Mouse (Mus musculus): ENCODE measurements around the gene Grm2.
A peak's percentile ranks its signal among the peaks of the same experiment; 100 is the strongest.
"Not testable (repeated sequence)": the region's sequence is repeated elsewhere in the genome, so short reads cannot be mapped to it uniquely, and the experiment has no call there.

Gene Grm2

DNA sequence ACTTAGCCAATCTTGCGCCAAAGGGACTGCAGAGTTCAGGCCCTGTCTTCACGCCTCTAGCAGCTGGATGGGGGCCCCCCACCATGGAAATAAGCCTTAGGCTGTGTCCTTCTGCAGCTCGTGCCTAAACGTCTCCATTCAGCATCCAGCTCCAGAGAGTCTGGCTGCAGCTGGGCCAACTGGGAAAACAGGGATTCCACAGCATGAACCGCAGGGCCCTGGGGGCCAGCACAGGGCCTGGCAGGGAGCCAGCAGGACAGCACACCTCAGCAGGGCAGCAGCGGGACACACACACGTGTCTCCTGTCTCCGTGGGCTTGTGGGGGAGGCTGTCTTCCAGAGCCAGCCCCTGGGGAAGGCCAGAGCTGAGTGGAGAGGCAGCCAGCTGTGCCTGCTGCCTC is 28.1 kb downstream of the Grm2 start:
- not testable (repeated sequence) for H3K36me3 ChIP-seq (ENCODE audit: control insufficient read depth, insufficient read depth, low read length, poor library complexity, severe bottlenecking); H3K27me3 ChIP-seq (ENCODE audit: control insufficient read depth, insufficient read depth, low read length, poor library complexity, severe bottlenecking); DNase-seq (ENCODE audit: low read depth, low spot score)

DNA sequence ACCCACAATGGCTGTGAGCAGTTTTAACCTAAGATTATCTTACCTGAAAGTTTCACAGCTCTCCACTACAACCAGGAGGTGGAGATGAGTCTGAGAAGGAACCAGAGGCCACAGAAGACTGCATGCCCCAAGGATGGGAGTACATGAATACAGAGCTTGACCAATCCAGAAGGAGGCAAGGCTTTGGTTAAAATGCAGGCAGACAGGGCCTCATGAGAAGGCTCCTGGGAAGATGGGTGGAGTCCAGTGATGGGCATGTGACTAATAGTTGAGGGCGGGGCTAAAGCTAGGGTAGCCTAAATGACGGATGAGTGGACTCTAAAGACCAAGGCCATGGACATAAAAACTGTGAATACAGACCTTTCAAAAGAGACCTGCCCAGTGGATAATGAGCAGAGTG is 29.6 kb downstream of the Grm2 start, which contains the start of gene Iqcf6:
Gene Iqcf6 (plus strand): TSS at position 301 of the 400 bp plus-strand sequence.
- H3K36me3 ChIP-seq (ENCODE audit: control insufficient read depth, insufficient read depth, low read length, poor library complexity, severe bottlenecking): no peaks in the 10 kb centered on the region
- DNase-seq (ENCODE audit: low read depth, low spot score): no peak

DNA sequence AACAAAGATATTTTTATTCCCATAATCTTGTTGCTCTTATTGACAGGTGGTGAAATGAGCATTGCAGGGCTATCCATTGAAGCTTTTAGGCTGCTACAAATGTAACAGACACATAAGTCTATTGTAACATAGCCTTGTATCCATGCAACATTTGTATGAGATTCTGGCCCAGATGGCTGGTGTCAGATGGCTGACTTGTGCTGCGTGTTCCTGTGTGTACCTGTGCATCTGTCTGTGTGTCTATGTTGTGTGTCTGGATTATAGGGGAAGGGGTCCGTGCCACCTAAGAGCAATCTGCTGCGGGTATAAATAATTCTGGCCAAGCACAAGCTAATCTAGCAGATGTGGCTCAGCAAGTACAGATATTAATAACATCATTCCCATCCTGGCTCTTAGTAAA is 38.4 kb downstream of the Grm2 start:
- no peak for DNase-seq (ENCODE audit: low read depth, low spot score)
- Histone ChIP-seq H3K27me3 (ENCODE audit: control insufficient read depth, insufficient read depth, low read length, poor library complexity, severe bottlenecking) (no peaks in the 10 kb centered on the region), H3K36me3 (ENCODE audit: control insufficient read depth, insufficient read depth, low read length, poor library complexity, severe bottlenecking) (no peaks in the 10 kb centered on the region)

More for the DNA sequence above, 29.6 kb downstream of the Grm2 start, which contains the start of gene Iqcf6:
- no peaks in the 10 kb centered on the region for H3K27me3 ChIP-seq (ENCODE audit: control insufficient read depth, insufficient read depth, low read length, poor library complexity, severe bottlenecking)

DNA sequence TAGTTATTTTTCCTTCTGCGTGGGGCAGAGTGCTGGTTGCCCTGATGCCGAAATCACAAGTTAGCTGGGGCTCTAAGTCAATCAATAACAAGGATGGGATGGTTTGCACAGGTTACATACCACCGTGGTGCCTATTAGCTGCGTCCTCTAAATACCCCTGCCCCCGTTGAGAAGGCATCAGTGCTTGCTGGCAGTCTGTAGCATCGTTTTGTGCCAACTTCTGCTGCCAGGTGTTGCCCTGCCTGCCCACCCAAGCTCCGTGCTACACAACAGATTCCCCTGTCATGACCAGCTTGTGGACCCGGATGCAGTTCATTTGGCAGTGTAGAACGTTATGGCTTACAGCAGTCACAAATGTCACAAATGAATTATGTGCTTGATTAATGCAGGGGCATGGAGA is 39.6 kb downstream of the Grm2 start:
- DNase-seq (ENCODE audit: low read depth, low spot score): no peak
- Histone ChIP-seq H3K36me3 (ENCODE audit: control insufficient read depth, insufficient read depth, low read length, poor library complexity, severe bottlenecking) (no peaks in the 10 kb centered on the region), H3K27me3 (ENCODE audit: control insufficient read depth, insufficient read depth, low read length, poor library complexity, severe bottlenecking) (no peaks in the 10 kb centered on the region)

DNA sequence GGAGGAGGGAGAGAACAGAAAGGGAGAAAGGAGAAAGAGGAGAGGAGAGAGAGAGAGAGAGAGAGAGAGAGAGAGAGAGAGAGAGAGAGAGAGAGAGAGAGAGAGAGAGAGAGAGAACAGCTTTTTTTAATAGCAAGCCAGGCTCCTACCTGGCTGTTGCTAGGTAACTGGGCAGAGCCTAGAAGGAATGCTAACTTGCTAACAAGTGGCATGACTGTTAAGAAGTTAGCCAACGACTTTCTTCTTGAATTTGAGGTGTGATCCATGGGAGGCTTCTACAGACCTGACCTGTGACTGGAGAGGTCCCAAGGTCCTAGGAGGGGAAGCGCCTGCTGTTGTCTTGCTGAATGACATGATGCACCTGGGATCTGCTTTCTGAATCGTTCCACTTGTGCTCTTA is 41.3 kb downstream of the Grm2 start:
- Histone ChIP-seq H3K27me3 (ENCODE audit: control insufficient read depth, insufficient read depth, low read length, poor library complexity, severe bottlenecking) (no peaks in the 10 kb centered on the region), H3K36me3 (ENCODE audit: control insufficient read depth, insufficient read depth, low read length, poor library complexity, severe bottlenecking) (no peaks in the 10 kb centered on the region)
- no peak for DNase-seq (ENCODE audit: low read depth, low spot score)

DNA sequence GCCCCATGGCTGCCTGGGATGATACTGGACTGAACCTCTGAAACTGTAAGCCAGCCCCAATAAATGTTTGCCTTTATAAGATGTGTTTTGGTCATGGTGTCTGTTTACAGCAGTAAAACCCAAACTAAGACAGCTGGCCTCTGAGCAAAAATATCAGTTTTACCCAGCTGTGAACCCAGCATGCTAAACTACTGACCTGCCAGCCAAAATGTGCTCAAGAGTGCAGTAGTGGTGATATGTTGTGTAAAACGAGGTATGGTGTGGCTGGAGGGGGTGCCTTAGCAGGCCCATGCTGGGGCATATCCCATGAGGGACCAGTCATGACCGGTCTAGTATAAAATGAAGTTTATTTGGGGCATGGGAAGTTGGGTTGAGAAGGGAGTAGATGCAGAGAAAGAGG is 41.9 kb downstream of the Grm2 start:
- DNase-seq (ENCODE audit: low read depth, low spot score): no peak
- H3K36me3 ChIP-seq (ENCODE audit: control insufficient read depth, insufficient read depth, low read length, poor library complexity, severe bottlenecking): no peaks in the 10 kb centered on the region
- H3K27me3 ChIP-seq (ENCODE audit: control insufficient read depth, insufficient read depth, low read length, poor library complexity, severe bottlenecking): no peaks in the 10 kb centered on the region

DNA sequence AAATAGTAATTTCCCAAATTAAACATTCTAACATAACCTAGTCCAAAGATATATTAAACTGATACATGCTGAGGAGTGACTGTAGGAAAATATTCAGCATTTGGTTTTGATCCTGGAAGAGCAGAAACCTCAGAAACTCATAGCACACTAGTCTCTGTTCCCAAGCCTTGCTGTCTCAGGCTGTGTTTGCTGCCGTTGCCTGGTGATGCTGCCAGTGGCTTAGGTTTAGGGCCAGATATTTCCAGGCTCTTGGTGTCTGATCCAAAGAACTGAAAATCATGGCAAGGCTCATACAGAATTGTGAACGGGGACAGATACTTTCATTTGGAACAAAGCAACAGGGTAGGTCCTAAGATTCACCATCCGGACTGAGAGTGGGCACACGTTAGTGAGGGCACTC is 45.2 kb downstream of the Grm2 start:
- DNase-seq (ENCODE audit: low read depth, low spot score): no peak
- Histone ChIP-seq H3K36me3 (ENCODE audit: control insufficient read depth, insufficient read depth, low read length, poor library complexity, severe bottlenecking) (no peaks in the 10 kb centered on the region), H3K27me3 (ENCODE audit: control insufficient read depth, insufficient read depth, low read length, poor library complexity, severe bottlenecking) (no peaks in the 10 kb centered on the region)

DNA sequence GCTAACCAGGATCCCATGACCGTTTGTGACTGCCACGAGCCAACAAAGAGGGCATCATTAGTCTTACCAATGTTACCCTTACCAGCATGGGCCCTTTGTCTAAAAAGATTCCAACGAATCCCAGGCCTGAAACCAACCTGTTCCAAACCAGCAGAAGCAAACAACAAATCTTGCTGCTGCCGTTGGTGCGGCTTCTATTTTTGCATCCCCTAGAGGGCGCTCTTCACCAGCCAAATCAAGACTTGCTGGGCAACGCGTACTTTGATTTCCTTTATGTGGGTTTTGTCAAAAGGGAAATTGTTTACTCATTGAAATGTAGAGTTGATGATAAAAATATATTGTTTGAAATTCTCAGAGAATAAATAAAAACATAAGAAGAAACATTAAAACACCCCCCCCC is 55.3 kb downstream of the Grm2 start:
- Histone ChIP-seq H3K36me3 (ENCODE audit: control insufficient read depth, insufficient read depth, low read length, poor library complexity, severe bottlenecking) (no peaks in the 10 kb centered on the region), H3K27me3 (ENCODE audit: control insufficient read depth, insufficient read depth, low read length, poor library complexity, severe bottlenecking) (no peaks in the 10 kb centered on the region)
- peak; percentile 48 for DNase-seq (ENCODE audit: low read depth, low spot score)

DNA sequence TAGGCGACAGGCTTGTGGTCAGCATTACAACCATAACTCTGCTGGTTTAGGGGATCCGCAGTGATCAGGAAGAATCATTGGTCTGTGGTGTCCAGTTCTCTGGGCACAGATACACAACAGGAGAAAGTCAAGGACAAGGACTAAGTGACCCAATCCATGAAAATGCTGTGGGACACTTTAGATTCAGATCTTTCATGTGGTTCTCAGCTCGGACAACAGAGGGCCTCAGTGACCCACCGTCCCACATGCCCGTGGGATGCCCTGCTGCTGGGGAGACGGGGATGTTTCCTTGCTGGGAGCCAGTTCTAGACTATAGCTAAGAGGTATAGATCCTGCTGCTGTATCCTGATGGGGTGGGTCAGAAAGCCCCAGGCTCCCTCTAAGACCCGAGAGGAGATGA is 57.4 kb downstream of the Grm2 start:
- no peak for DNase-seq (ENCODE audit: low read depth, low spot score)
- H3K36me3 ChIP-seq (ENCODE audit: control insufficient read depth, insufficient read depth, low read length, poor library complexity, severe bottlenecking): no peaks in the 10 kb centered on the region
- H3K27me3 ChIP-seq (ENCODE audit: control insufficient read depth, insufficient read depth, low read length, poor library complexity, severe bottlenecking): no peaks in the 10 kb centered on the region

DNA sequence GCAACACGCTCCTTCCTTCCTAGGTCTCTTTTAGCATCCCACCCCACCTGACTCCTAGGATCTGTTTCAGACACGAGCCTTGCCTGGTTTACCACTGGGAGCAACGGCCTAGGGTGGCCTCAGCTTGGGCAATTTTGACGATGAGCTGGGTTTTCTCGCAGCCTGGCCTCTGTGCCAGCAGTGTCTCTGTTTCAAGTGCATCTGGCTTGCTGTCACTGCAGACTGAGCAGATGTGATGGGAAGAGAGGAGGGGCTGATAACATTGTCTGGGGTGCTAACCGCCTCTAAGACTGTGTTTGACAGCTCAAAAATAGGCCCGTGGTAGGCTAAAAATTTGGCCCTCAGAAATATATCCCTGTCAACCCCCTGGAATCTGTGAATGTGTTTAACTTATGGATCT is 60.0 kb downstream of the Grm2 start:
- DNase-seq (ENCODE audit: low read depth, low spot score): no peak
- H3K36me3 ChIP-seq (ENCODE audit: control insufficient read depth, insufficient read depth, low read length, poor library complexity, severe bottlenecking): no peaks in the 10 kb centered on the region
- no peaks in the 10 kb centered on the region for H3K27me3 ChIP-seq (ENCODE audit: control insufficient read depth, insufficient read depth, low read length, poor library complexity, severe bottlenecking)

DNA sequence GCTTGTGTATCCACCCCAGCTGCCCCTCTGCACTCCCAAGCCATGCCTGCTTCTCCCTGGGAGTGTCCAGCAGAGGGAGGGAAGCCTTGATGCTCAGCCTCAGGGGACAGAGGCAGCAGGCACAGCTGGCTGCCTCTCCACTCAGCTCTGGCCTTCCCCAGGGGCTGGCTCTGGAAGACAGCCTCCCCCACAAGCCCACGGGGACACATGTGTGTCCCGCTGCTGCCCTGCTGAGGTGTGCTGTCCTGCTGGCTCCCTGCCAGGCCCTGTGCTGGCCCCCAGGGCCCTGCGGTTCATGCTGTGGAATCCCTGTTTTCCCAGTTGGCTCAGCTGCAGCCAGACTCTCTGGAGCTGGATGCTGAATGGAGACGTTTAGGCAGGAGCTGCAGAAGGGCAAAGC is 60.5 kb downstream of the Grm2 start:
- not testable (repeated sequence) for H3K36me3 ChIP-seq (ENCODE audit: control insufficient read depth, insufficient read depth, low read length, poor library complexity, severe bottlenecking); H3K27me3 ChIP-seq (ENCODE audit: control insufficient read depth, insufficient read depth, low read length, poor library complexity, severe bottlenecking); DNase-seq (ENCODE audit: low read depth, low spot score)
